Mouse (Mus musculus) adrenal gland (tissue): ENCODE data around the gene B4galnt1.

ENCODE experiments used
- intact Hi-C: fragments of 180-260 bp; cut with DNase I; formaldehyde crosslinking; loops from one replicate; pipeline ENCODE4 v1.15.1; 2025

B4galnt1 gene

DNA sequence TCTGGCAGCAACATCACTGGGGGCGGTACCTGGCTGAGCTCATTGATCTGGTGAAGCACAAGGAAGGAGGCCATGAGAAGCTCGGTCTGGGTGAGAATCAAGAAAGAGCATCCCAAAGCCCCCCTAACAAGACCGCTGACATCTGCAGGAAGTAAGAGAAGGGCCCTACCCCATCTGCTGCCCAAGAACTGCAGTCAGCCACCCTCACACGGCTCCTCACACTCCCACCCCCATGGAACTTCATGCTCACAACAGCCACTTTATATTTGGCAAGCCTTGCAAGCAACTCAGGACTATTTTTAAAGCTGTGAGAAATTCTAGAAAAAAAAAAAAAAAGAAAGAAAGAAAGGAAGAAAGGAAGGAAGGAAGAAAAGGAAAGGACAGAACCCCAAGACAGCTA, 43.9 kb downstream of the B4galnt1 start:
- intact Hi-C loops, result no loop called here

DNA sequence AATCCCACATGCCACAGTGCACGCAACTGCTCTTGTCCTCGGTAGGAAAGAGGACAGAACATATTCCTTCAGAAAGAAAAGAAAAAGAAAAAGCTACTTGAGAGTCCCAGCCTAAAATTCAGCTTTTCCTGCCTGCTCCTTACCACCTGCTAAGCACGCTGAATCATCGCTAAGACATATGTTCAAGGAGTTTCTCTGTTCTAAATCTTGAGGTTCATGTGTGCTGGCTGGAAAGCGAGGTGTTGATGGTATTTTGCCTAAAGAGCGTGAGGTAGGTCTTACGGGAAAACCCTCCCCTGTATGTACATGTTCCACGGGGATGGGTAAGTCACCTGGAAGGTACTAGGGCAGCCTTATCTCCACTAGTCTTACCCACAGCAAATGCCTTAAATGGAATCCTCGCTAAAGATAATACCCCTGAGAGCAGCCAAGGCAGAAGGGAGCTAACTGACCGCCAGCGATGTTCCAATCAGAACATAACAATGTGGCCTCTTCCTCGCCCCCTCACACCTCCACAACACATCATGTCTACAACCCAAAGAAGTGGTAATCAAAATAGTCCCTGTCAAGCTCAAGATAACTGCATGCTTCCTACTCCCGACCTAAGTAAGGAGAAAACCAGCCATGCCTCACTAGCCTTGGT, 45.0 kb downstream of the B4galnt1 start:
- intact Hi-C loops, result no loop called here

DNA sequence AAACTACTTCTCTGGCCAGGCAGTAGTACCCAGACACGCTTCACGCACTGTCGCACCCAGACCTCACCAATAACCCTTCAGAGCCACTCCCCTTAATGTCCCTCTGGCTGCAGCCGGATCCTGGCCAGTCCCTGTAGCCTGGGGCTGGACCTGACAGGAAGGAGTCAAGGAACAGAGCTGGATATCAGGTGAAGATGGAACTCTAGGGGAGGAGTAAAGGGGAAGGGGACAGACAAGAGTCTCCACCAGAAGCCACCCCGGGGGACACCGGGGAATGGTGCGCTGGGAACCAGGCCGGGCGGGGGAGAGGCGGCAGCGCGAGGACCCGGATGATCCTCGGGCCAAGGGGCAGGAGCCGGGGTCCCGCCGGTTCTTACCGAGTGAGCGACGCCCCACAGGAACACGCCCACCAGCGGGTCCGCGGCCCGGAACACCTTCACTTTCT, 46.0 kb downstream of the B4galnt1 start:
- intact Hi-C loops, result no loop called here

DNA sequence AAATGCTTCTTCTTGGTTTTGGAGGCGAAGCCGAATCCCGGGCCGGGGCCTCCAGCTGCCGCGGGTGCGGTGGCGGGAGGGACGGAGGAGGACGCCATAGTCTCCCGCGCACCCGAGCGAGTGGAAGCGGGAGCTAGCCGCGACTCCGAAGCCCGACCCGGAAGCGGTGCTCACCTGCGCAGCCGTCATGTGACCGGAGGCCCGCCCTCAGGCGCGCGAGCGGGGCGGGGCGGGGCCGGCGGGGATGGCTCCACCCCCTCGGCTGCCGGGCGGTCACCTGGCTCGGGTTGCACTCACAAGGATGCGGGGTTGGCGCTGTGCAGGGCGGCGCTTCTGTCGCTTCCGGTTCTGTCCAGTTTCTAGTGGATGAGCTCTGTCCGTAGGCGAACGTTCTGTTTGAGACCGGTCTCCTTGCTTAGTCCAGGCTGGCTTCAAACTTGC, 46.4 kb downstream of the B4galnt1 start, which contains the start of gene Pip4k2c:
TSS of gene Pip4k2c (minus strand) at position 172 of the 441 bp plus-strand sequence.
- intact Hi-C loops, result no loop called here

DNA sequence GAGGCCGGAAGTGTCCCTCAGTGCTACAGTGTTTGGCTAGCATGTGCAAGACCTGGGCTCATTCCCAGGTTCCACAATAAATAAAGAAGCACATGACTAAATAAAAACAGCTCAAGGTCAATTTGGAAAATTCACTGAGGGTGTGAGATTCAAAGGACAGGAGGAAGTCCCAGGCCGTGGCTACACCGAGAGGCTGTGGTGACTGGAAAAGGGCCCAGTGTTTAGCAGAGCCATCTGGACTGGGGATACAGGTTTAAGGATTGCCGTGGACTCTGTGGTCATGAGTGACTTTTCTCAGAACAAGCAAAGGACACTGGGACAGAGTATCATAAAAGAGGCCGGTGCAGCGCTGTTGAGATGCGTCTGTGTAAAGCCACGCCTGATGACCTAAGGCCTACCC, 48.2 kb downstream of the B4galnt1 start:
- intact Hi-C loops, result no loop called here

DNA sequence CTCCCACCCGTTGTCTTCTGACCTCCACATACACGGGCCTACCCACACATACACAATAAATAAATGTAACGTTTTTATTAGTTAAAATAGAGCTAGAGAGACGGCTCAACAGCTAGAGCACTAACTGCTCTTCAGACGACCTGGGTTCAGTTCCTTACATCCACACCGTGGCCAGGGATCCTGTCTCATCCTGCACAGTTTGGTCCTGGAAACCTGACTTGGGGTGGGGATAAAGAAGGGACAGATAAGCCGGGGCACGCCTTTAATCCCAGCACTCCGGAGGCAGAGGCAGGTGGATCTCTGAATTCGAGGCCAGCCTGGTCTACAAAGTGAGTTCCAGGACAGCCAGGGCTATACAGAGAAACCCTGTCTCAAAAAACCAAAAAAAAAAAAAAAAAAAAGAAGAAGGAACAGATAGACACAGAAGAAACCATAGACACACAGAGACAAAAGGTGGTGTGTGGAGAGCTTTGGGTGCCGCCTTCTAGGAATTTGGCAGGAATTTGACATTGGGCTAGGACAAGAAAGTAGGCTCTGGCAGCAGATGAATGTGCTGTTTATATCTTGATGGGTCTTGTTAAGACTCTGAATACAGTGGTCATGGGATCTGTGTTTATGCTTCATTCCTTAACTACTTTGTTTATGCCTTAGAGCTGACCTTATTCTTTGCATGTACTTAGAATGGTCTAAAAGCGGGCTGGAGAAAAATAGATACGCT, 48.8 kb downstream of the B4galnt1 start:
- intact Hi-C loops, result no loop called here

DNA sequence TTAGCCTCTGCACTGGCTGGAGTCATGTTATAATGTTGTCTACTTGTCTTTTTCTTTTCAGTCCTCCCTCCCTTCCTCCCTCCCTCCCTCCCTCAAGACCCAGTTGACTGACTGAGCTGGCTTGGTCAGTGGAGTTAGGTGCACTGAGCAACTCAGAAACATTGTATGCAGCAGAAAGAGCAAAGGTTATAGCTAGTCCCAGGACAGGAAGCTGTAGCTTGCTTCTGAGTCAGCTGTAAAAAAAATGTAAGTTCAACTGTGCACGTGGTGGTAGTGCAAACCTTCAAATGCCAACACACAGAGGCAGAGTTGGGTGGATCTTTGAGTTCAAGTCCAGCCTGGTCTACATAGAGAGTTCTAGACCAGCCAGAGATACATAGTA, 49.4 kb downstream of the B4galnt1 start:
- intact Hi-C loops, result no loop called here

DNA sequence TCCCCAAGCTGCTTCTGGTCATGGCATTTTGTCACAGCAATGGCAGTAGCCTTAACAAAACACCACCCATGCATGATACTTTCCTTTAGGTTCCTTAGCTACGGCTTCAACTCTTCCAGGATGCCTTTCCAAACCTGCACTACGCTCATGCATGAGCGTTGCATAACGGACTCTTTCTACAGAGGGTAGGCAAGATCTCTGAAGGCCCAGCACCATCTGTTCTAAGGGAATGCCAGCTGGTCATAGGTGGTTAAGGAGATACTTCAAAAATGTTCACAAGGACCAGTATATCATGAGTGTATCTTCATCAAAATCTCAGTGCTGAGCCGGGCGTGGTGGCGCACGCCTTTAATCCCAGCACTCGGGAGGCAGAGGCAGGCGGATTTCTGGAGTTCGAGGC, 51.4 kb downstream of the B4galnt1 start:
- intact Hi-C loops, result no loop called here

DNA sequence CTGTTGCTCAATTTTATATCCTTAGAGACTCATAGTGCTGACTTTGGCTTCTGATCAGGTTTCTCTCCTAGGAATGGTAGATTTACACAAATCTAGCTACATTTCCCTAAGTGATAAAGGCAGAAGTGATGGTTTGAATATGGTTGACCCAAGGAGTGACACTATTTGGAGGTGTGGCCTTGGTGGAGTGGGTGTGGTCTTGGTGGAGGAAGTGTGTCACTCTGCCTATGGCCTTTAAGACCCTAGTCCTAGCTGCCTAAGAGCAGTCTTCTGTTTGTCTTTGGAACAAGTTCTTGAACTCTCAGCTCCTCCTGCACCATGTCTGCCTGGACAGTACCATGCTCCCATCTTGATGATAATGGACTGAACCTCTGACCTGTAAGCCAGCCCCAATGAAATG, 52.2 kb downstream of the B4galnt1 start:
- intact Hi-C loops, result no loop called here

DNA sequence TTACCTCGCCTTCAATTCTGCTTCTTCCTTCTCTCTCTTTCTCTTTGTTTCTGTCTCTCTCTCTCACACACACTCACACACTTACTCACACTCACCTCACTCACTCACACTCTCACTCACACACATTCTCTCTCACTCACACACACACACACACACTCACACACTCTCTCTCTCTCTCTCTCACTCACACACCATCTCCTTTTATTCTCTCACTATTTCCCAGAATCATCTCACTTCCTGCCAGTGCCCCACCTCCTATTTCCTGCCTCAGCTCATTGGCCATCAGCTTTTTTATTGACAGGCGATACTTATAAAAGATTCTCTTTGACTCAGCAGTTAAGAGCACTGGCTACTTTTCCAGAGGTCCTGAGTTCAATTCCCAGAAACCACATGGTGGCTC, 53.3 kb downstream of the B4galnt1 start:
- intact Hi-C loops, result no loop called here
